Mouse (Mus musculus) kidney, embryonic 15.5 days (tissue): ENCODE data around the gene Srarp. TPM values are rescaled to one million over a fixed set of nuclear protein-coding genes. Genes with fewer than 3 reads are reported as not detected.

Experiments
- ATAC-seq: fragments of 200-750 bp; cut with Nextera tagmentation; replicated peaks from 2 replicates; pipeline ENCODE4 v1.8.0; 2017; ENCODE audit warnings: moderate TSS enrichment; ENCODE audit not compliant: low FRiP score
- H3K27ac ChIP-seq: fragments of 300-500 bp; sonication (generic); 2 replicates; pipeline ENCODE4 v1.5.1; 2015; ENCODE audit warnings: mild to moderate bottlenecking, inconsistent platforms
- H3K27me3 ChIP-seq: fragments of 300-500 bp; sonication (generic); 2 replicates; pipeline ENCODE4 v1.6.1; 2015; ENCODE audit warnings: inconsistent platforms
- H3K36me3 ChIP-seq: fragments of 300-500 bp; sonication (generic); 2 replicates; pipeline ENCODE4 v1.6.1; 2015; ENCODE audit warnings: inconsistent platforms
- H3K4me1 ChIP-seq: fragments of 300-500 bp; sonication (generic); 2 replicates; pipeline ENCODE4 v1.6.1; 2015; ENCODE audit warnings: inconsistent platforms
- H3K4me2 ChIP-seq: fragments of 300-500 bp; sonication (generic); 2 replicates; pipeline ENCODE4 v1.6.1; 2015; ENCODE audit warnings: moderate library complexity, mild to moderate bottlenecking, inconsistent platforms
- H3K4me3 ChIP-seq: fragments of 300-500 bp; sonication (generic); replicated peaks from 2 replicates; pipeline ENCODE4 v1.5.1; 2015; ENCODE audit warnings: mild to moderate bottlenecking, inconsistent platforms
- H3K9ac ChIP-seq: fragments of 300-500 bp; sonication (generic); 2 replicates; pipeline ENCODE4 v1.6.1; 2015; ENCODE audit warnings: mild to moderate bottlenecking, inconsistent platforms
- H3K9me3 ChIP-seq: fragments of 300-500 bp; sonication (generic); replicated peaks from 2 replicates; pipeline ENCODE4 v1.6.1; 2016; ENCODE audit warnings: inconsistent platforms
- WGBS: fragments of 180-500 bp; shearing (Covaris S2); methylation state at CpG from one replicate; pipeline ENCODE4 v1.1.7; 2015; ENCODE audit warnings: mixed read lengths; 5-methylcytosine and 5-hydroxymethylcytosine counted together
- polyA plus RNA-seq: library from polyadenylated mRNA; unstranded; fragments of >200 nt; fragmentation: Nextera tagmentation; extraction: Ambion mirVana; gene quantifications from 2 replicates; pipeline ENCODE4 v1.2.1, GENCODE M21; 2015

Srarp gene
- polyA plus RNA-seq, 1 experiment from 2014 or later, result not detected

DNA sequence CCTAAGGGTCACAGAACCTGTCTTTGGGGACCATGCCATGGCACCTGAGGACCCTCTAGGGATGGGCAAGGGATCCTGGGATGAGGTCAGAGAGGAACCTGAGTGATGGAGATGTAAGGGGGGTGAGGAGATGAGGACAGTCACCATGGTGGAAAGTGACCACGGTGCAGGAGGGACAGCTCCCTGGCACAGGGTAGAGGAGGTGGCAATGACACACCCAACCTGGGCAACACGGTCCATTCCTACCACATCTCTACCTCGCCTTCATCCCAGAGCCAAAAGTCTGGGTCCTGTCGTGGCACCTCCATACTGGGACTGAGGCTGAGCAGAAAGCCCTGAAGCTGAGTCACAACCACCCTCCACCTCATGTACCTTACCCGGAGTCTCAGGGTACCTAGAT is 13.1 kb downstream of the Srarp start:
- no peak overlapping the region for H3K9ac ChIP-seq
- H3K4me1 ChIP-seq, result peaks cover 54% of the 10 kb centered on the region
- H3K4me3 ChIP-seq, result no peak overlapping the region
- no peaks in the 10 kb centered on the region for H3K36me3 ChIP-seq
- no peak overlapping the region for H3K4me2 ChIP-seq
- WGBS, result 79% methylated on average over 5 of the region's 5 CpGs
- no peak overlapping the region for H3K27ac ChIP-seq
- no peak for ATAC-seq
- H3K27me3 ChIP-seq, result peaks cover 11% of the 10 kb centered on the region; the same call in 1 of the 2 replicates
- H3K9me3 ChIP-seq, result no peaks in the 10 kb centered on the region

DNA sequence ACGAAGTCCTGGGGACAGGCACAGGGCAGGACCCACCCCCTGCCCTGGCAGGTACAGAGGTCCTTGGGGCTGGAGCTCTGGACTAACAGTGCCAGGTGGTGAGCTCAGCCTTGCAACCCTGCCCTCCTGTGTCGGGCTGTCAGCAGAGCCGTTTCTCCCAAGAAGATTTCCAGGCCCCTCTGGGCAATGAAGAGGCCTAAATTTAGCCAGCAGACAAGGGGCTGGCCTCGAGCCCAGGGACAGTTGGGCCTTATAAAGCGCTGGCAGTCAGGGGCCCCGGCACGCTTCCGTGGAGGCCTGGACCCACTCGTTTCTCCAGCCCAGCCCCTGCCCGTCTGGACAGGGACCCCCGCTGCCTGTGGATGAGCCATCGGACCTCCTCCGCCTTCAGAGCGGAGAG is 14.5 kb downstream of the Srarp start:
- H3K36me3 ChIP-seq, result no peaks in the 10 kb centered on the region
- no peak overlapping the region for H3K4me3 ChIP-seq
- H3K4me2 ChIP-seq, result no peak overlapping the region
- no peak overlapping the region for H3K27ac ChIP-seq
- peaks cover 43% of the 10 kb centered on the region for H3K4me1 ChIP-seq
- ATAC-seq, result no peak
- WGBS, result 51% methylated on average over 14 of the region's 14 CpGs
- no peaks in the 10 kb centered on the region for H3K9me3 ChIP-seq
- H3K27me3 ChIP-seq, result peaks cover 11% of the 10 kb centered on the region; the same call in 1 of the 2 replicates
- H3K9ac ChIP-seq, result no peak overlapping the region

DNA sequence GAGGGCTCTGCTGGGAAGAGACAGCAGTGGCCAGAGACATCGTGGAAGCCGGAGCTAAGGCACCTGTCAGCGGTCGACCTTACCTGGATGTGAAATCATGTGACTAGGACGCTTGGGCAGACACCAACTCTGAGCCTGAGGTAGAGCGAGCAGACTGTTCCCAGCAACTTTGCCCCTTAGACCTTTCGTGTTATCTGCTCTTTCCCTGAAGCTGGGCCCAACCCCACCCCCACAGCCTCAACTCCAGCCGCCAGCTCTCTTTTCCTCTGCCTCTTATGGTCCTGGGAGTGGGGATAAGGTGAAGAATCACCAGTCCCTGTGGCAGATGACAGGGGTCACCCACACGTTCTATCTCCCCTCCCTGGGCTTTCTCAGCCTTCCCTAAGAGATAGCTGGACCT is 15.0 kb downstream of the Srarp start:
- Histone ChIP-seq H3K4me1 (peaks cover 38% of the 10 kb centered on the region), H3K4me3 (no peak overlapping the region), H3K4me2 (no peak overlapping the region), H3K9ac (no peak overlapping the region), H3K36me3 (no peaks in the 10 kb centered on the region), H3K9me3 (no peaks in the 10 kb centered on the region), H3K27ac (no peak overlapping the region), H3K27me3 (peaks cover 11% of the 10 kb centered on the region; the same call in 1 of the 2 replicates)
- WGBS, result 49% methylated on average over 9 of the region's 9 CpGs
- no peak for ATAC-seq

DNA sequence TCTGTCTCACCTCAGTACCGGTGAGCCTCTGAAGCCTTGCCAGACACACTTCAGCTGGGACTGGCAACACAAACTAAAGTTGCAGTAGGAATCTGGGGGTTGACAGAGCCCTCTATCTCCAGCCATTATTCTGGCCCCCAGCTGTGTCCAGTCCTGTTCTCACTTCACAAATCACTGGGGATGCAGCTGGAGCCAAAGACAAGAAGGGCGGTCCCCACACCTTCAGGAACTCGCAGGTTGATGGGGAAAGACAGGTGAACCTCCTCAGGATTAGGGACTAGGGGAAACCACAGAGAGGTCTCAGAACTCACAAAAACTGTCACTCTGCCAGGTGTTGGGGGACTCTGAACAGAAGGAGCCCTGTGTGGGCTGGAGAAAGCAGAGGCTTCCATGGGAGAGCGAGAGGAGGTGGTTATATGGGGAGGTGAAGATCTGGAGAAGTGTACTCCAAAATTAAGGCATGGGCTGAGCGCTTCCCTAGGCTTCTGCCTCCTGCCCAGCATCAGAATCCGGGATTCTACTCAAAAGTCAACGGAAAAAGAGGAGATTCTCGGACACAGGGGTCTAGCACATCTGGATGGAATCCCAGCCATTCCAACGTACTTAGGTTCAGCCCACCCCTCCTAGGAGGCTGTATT is 15.6 kb downstream of the Srarp start, which contains the start of gene Hspb7:
Gene Hspb7 (plus strand): TSS at position 588 of the 638 bp plus-strand sequence.
- no peak for ATAC-seq
- 54% methylated on average over 9 of the region's 9 CpGs for WGBS

DNA sequence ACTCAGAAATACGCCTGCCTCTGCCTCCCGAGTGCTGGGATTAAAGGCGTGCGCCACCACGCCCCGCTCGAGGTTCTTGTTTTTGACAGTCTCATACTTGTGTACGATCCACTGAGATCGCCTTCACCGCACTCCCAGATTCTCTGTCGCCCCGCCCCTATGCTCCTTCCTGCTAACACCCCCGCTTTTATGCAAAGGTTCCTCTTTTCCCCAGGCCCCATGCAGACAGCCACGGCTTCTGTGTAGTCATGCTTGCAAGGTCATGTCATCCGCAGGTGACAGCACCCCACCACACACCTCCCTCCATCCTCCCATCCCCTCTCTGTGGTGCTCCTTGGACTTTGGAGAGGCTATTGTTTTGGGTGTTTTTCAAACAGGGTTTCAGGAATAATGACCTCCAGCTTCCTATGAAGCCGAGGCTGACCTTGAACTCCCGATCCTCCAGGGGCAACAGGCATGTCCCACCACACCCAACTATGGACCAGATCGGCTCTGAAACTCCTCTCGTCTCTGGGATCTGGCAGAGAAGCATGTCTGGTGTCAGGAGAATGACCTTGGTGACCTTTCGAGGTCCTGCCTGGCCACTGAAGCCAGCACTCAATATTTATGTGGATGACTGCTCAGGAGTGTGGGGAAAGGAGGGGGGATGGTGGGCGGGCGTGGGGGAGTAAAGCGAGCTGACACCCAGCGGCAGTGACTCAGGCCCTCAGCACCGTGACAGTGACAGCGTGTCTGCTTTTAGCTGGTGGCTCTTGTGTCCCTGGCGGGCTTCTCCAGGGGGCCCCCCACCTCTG is 16.3 kb downstream of the Srarp start:
- H3K27ac ChIP-seq, result no peak overlapping the region; the same call in 1 of the 2 replicates
- peaks cover 11% of the 10 kb centered on the region; the same call in 1 of the 2 replicates for H3K27me3 ChIP-seq
- H3K4me2 ChIP-seq, result no peak overlapping the region
- no peak overlapping the region for H3K9ac ChIP-seq
- H3K36me3 ChIP-seq, result no peaks in the 10 kb centered on the region
- no peak; the same call in 1 of the 2 replicates for ATAC-seq
- peaks cover 28% of the 10 kb centered on the region for H3K4me1 ChIP-seq
- 47% methylated on average over 27 of the region's 27 CpGs for WGBS
- no peaks in the 10 kb centered on the region for H3K9me3 ChIP-seq
- no peak overlapping the region for H3K4me3 ChIP-seq

More for the DNA sequence above, 15.6 kb downstream of the Srarp start, which contains the start of gene Hspb7:
- Histone ChIP-seq H3K9me3 (no peaks in the 10 kb centered on the region), H3K9ac (no peak within 1 kb of the TSS), H3K36me3 (no peaks in the 10 kb centered on the region), H3K27ac (no peak within 1 kb of the TSS; the same call in 1 of the 2 replicates), H3K4me2 (no peak within 1 kb of the TSS), H3K4me3 (no peak within 1 kb of the TSS), H3K4me1 (peaks cover 32% of the 10 kb centered on the region), H3K27me3 (peaks cover 11% of the 10 kb centered on the region; the same call in 1 of the 2 replicates)

DNA sequence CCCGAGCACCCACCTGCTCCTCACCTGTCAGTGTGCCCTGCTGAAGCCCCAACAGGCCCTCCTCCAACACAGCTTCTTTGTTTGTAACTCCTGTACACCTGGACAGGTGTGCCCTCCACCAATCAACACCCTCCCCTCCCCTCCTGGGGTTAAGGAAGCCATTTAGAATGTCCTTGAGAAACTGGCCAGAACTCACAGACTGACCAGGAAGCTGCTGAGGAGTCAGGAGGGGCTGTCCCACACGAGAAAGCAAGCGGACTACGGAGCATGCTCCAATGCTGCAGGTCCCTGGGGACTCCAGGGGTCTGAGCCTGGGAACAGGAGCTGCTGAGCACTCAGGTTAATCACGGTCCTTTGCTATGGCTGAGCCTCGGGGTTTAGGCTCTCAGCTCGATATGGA is 20.0 kb downstream of the Srarp start, which contains the start of gene Clcnkb:
Gene Clcnkb (minus strand): TSS at position 91 of the 400 bp plus-strand sequence.
- peaks cover 4% of the 10 kb centered on the region; the same call in 1 of the 2 replicates for H3K27me3 ChIP-seq
- no peak within 1 kb of the TSS for H3K4me3 ChIP-seq
- no peak for ATAC-seq
- peaks cover 20% of the 10 kb centered on the region for H3K4me1 ChIP-seq
- peak within 1 kb of the TSS; percentile 45; the same call in 1 of the 2 replicates for H3K27ac ChIP-seq
- WGBS, result 63% methylated on average over 7 of the region's 7 CpGs
- H3K9ac ChIP-seq, result no peak within 1 kb of the TSS
- no peak within 1 kb of the TSS for H3K4me2 ChIP-seq
- H3K36me3 ChIP-seq, result no peaks in the 10 kb centered on the region
- H3K9me3 ChIP-seq, result no peaks in the 10 kb centered on the region

DNA sequence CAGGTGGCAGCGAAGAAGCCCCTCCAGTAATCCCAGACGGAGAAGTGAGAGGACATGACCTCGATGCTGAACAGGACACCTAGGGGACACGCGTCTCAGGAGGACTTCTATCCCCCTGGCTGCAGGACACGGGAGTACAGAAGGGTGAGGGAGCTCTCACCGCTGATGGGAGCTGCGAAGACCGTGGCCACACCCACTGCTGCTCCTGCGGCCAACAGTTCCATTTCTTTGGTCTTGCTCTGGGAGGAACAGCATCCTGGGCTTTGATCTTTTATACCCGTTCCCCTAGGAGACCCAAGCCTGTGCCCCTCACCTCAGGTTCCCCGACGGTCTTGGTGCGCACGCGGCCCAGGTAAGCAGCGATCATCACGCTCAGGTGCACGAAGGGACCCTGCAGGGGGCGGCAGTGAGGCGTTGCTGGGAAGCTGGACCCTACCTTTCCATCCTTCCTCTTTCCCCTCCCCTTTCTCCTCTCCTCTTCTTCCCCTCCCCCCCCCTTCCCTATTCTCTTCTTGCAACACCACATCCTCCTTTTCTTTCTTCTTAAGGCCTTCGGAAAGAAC is 24.4 kb downstream of the Srarp start:
- Histone ChIP-seq H3K4me3 (peak overlapping the region; percentile 7; the same call in 1 of the 2 replicates), H3K4me2 (peak overlapping the region; percentile 32; the same call in 1 of the 2 replicates), H3K27ac (no peak overlapping the region), H3K36me3 (no peaks in the 10 kb centered on the region), H3K4me1 (peaks cover 8% of the 10 kb centered on the region; the same call in 1 of the 2 replicates), H3K9me3 (no peaks in the 10 kb centered on the region), H3K9ac (no peak overlapping the region), H3K27me3 (peaks cover 4% of the 10 kb centered on the region; the same call in 1 of the 2 replicates)
- WGBS, result 19% methylated on average over 22 of the region's 22 CpGs
- no peak for ATAC-seq

DNA sequence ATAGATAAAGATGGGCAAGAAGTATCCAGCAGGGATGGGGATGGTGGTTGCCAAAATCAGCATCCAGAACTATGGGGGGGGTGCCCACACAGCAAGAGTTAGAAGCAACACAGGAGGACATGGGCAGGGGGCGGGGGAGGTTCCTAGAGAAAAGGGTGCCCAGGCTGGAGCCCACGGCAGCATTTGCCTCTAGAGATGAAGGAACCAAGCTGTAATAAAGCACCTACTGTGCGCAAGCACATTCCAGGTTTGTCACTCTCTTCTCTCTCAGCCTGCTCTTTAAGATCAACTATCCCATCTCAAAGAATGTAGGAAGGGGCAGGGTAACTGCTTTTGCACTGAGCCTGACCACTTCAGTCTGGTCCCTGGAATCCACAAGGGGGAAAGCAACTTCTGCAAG is 27.3 kb downstream of the Srarp start:
- no peak overlapping the region for H3K27ac ChIP-seq
- 93% methylated on average over 3 of the region's 3 CpGs for WGBS
- H3K27me3 ChIP-seq, result peaks cover 4% of the 10 kb centered on the region; the same call in 1 of the 2 replicates
- H3K4me3 ChIP-seq, result no peak overlapping the region
- H3K9ac ChIP-seq, result no peak overlapping the region
- no peaks in the 10 kb centered on the region for H3K9me3 ChIP-seq
- peaks cover 13% of the 10 kb centered on the region for H3K4me1 ChIP-seq
- H3K36me3 ChIP-seq, result no peaks in the 10 kb centered on the region
- no peak overlapping the region for H3K4me2 ChIP-seq
- ATAC-seq, result no peak

DNA sequence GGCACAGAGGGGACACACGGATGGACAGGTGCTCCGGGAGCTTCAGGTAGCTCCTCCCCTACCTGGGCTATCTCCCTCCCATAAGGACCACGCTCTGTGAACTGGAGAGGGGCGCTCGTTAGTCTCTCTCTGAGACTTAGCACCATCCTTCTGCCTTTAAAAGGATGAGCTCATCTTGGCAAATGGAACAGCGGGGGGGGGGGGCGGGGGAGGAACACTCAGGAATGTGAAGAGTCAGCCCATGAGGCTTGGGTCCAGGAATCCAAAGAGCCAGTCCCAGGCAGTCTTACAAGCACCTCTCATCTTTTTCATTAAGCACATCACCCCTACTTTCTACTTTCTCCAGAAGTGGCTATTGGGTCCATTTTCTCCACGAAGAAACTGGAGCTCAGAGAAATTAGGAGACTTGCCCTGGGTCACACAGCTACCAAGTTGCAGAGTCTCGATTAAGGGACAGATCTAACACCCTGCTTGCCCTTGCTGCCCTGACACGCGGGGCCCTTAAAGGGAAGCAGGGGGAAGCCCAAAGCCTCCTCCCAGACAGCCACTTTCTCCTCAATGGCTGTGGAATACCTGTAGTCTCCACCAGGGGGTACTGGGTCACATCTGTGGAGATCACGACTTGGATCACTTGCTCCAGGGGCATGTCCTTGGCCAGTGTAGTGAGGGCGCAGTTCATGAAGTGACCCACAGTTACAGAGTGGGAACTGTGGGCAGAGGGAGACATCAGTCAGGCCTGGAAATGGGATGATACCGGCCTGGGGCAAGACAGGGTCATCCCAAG is 29.2 kb downstream of the Srarp start:
- no peak overlapping the region for H3K4me2 ChIP-seq
- H3K27me3 ChIP-seq, result peaks cover 4% of the 10 kb centered on the region; the same call in 1 of the 2 replicates
- no peaks in the 10 kb centered on the region for H3K9me3 ChIP-seq
- no peaks in the 10 kb centered on the region for H3K36me3 ChIP-seq
- H3K4me1 ChIP-seq, result peaks cover 13% of the 10 kb centered on the region
- H3K4me3 ChIP-seq, result no peak overlapping the region
- WGBS, result 42% methylated on average over 14 of the region's 14 CpGs
- ATAC-seq, result no peak
- no peak overlapping the region for H3K9ac ChIP-seq
- H3K27ac ChIP-seq, result no peak overlapping the region

DNA sequence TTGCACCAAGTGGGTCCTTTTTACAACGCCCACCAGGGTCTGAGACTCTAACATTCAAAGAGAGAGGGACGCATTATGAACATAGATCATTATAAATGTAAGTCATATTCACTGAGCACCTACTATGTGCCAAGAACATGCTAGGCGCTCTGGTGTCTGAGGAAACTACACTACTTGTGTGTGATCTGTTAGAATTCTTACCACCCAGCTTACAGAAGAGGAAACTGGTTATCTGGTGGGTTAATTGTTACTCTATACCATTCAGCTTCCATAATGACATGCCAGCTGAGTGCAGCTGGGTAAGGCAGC is 30.6 kb downstream of the Srarp start:
- ATAC-seq, result no peak
- Histone ChIP-seq H3K4me3 (no peak overlapping the region), H3K9ac (no peak overlapping the region), H3K27ac (no peak overlapping the region), H3K27me3 (no peaks in the 10 kb centered on the region), H3K4me2 (no peak overlapping the region), H3K36me3 (no peaks in the 10 kb centered on the region), H3K9me3 (no peaks in the 10 kb centered on the region), H3K4me1 (peaks cover 12% of the 10 kb centered on the region)
- 89% methylated on average over 3 of the region's 3 CpGs for WGBS

DNA sequence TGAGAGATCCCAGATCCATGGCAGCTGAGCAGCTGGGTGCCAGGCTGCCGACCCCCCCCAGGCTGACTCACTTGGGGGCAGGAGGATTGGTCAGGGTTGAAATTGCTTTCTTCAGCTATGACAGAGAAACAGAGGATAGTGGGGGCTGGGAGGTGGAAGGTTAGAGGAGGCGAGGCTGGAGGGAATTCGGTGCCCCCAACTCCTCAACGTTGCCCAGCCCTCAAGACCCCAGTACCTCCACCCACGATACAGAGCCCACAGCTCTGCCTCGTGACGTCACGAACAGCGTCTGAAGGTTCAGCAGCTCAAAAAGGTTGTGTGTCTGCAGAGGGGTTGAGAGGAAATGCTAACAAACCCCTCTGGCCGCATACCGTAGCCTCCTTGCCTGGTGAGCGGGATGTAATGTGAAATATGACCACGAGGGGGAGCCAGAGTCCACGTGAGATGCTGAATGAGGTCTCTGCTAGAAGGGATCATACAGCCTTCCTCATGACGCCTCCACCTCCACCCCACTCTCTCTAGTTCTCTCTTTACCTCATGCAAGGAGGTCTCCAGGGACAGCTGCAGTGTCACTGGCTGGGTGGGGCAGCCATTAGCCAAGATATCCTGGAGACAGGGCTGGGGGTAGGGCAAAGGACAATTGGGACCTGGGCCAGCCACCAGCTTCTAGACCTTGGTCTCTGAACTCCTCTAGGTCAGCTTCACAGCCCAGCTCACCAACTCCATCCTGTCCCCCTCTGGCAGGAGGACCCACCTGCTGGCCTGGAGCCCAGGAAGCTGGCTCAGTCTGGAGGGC is 31.2 kb downstream of the Srarp start:
- peak; percentile 52 for ATAC-seq
- H3K4me3 ChIP-seq, result no peak overlapping the region
- peaks cover 16% of the 10 kb centered on the region for H3K4me1 ChIP-seq
- 0 out of 2 replicates have a peak overlapping the region, but pooled peaks have one; percentile 24 for H3K9ac ChIP-seq
- no peak overlapping the region for H3K27ac ChIP-seq
- H3K4me2 ChIP-seq, result peak overlapping the region; percentile 46
- WGBS, result 14% methylated on average over 15 of the region's 15 CpGs
- no peaks in the 10 kb centered on the region for H3K9me3 ChIP-seq
- H3K36me3 ChIP-seq, result no peaks in the 10 kb centered on the region
- H3K27me3 ChIP-seq, result no peaks in the 10 kb centered on the region
